Mouse (Mus musculus) erythroblast, embryonic 14.5 days (primary cell): ENCODE results near the gene 1700001P01Rik.

Experiments used
- GATA1 ChIP-seq: IDR thresholded peaks from 2 replicates; pipeline ENCODE4 v1.6.1; 2012; ENCODE audit warnings: low read length, inconsistent platforms, mixed read lengths
- TAL1 ChIP-seq: IDR thresholded peaks from 3 replicates; pipeline ENCODE4 v1.6.1; 2012; ENCODE audit warnings: low read length, inconsistent platforms, mixed read lengths

- no peak for TF ChIP-seq TAL1
- TF ChIP-seq GATA1, result no peak
These were observed 9.4 kb downstream of the 1700001P01Rik start, which contains the start of gene Cwc25 for GRCm38 (mm10) chr11:97766154-97766881.
